Mouse (Mus musculus) limb, embryonic 12.5 days (tissue): ENCODE measurements around the gene Tln2. TPM values are rescaled to one million over a fixed set of nuclear protein-coding genes. Genes with fewer than 3 reads are reported as not detected.
A peak's percentile ranks its signal among the peaks of the same experiment; 100 is the strongest.

Experiments
- ATAC-seq: fragments of 200-750 bp; cut with Nextera tagmentation; 2 replicates; pipeline ENCODE4 v1.8.0; 2017; ENCODE audit warnings: low read depth, moderate TSS enrichment; ENCODE audit not compliant: insufficient number of reproducible peaks, insufficient read depth, low FRiP score, low TSS enrichment
- H3K27ac ChIP-seq: fragments of 300-500 bp; sonication (generic); 2 replicates; pipeline ENCODE4 v1.5.1; 2016; ENCODE audit warnings: mild to moderate bottlenecking, moderate library complexity
- H3K27me3 ChIP-seq: fragments of 300-500 bp; sonication (generic); 2 replicates; pipeline ENCODE4 v1.6.1; 2016; ENCODE audit warnings: mild to moderate bottlenecking, moderate library complexity
- H3K36me3 ChIP-seq: fragments of 300-500 bp; sonication (generic); 2 replicates; pipeline ENCODE4 v1.6.1; 2016; ENCODE audit warnings: mild to moderate bottlenecking, moderate library complexity
- H3K4me1 ChIP-seq: fragments of 300-500 bp; sonication (generic); replicated peaks from 2 replicates; pipeline ENCODE4 v1.6.1; 2016
- H3K4me2 ChIP-seq: fragments of 300-500 bp; sonication (generic); 2 replicates; pipeline ENCODE4 v1.6.1; 2016; ENCODE audit warnings: mild to moderate bottlenecking, moderate library complexity
- H3K4me3 ChIP-seq: fragments of 300-500 bp; sonication (generic); replicated peaks from 2 replicates; pipeline ENCODE4 v1.5.1; 2016; ENCODE audit warnings: mild to moderate bottlenecking
- H3K9ac ChIP-seq: fragments of 300-500 bp; sonication (generic); replicated peaks from 2 replicates; pipeline ENCODE4 v1.6.1; 2016; ENCODE audit warnings: mild to moderate bottlenecking, moderate library complexity
- H3K9me3 ChIP-seq: fragments of 300-500 bp; sonication (generic); 2 replicates; pipeline ENCODE4 v1.6.1; 2016; ENCODE audit warnings: mild to moderate bottlenecking, moderate library complexity
- WGBS: fragments of 180-500 bp; shearing (Covaris S2); methylation state at CpG from one replicate; pipeline ENCODE4 v1.1.7; 2016; 5-methylcytosine and 5-hydroxymethylcytosine counted together
- polyA plus RNA-seq: library from polyadenylated mRNA; unstranded; fragments of >200 nt; fragmentation: Nextera tagmentation; extraction: Ambion mirVana; gene quantifications from 2 replicates; pipeline ENCODE4 v1.2.1, GENCODE M21; 2016

Gene Tln2
- 36.3 and 37.3 TPM in 2 replicates for polyA plus RNA-seq

DNA sequence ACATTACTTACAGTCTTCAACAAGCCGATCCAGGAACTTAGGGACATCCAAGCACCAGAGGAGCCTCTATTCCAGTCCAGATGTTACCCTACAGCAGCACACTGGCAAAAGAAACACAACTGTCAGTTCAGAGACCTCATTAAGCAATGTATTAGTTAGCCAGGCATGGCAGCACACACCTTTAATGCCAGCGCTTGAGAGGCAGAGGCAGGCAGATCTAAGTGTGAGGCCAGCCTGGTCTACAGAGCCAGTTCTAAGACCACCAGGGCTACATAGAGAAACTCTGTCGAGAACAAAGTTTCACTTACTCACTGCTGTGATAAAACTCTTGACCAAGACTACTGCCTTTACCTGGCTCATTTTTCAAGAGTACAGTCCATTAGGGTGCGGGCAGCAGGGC, at the start of gene Tln2:
TSS of gene Tln2 (minus strand) at position 101 of the 400 bp plus-strand sequence.
- Histone ChIP-seq H3K4me3 (no peak within 1 kb of the TSS), H3K36me3 (peaks cover 15% of the 10 kb centered on the region; the same call in 1 of the 2 replicates), H3K9ac (no peak within 1 kb of the TSS), H3K9me3 (no peaks in the 10 kb centered on the region), H3K27me3 (no peaks in the 10 kb centered on the region), H3K27ac (no peak within 1 kb of the TSS), H3K4me2 (no peak within 1 kb of the TSS), H3K4me1 (no peaks in the 10 kb centered on the region)
- 93% methylated on average over 4 of the region's 4 CpGs for WGBS
- ATAC-seq = no peak

- H3K4me3 ChIP-seq = no peak overlapping the region
- no peak overlapping the region for H3K27ac ChIP-seq
- no peaks in the 10 kb centered on the region for H3K36me3 ChIP-seq
- 95% methylated on average over 1 of the region's 1 CpGs for WGBS
- H3K4me1 ChIP-seq = peaks cover 42% of the 10 kb centered on the region
- no peak overlapping the region for H3K9ac ChIP-seq
- H3K27me3 ChIP-seq = no peaks in the 10 kb centered on the region
- H3K4me2 ChIP-seq = no peak overlapping the region
- no peak for ATAC-seq
- H3K9me3 ChIP-seq = no peaks in the 10 kb centered on the region
Observed at GRCm38 (mm10) chr9:67609226-67609625, 49.7 kb upstream of the Tln2 start.

GRCm38 (mm10) chr9:67607786-67608366, 48.4 kb upstream of the Tln2 start:
- Histone ChIP-seq H3K9ac (no peak overlapping the region), H3K4me2 (no peak overlapping the region), H3K27ac (no peak overlapping the region), H3K36me3 (no peaks in the 10 kb centered on the region), H3K4me3 (no peak overlapping the region), H3K9me3 (no peaks in the 10 kb centered on the region), H3K4me1 (peaks cover 40% of the 10 kb centered on the region), H3K27me3 (no peaks in the 10 kb centered on the region)
- WGBS = 75% methylated on average over 9 of the region's 9 CpGs
- no peak for ATAC-seq

DNA sequence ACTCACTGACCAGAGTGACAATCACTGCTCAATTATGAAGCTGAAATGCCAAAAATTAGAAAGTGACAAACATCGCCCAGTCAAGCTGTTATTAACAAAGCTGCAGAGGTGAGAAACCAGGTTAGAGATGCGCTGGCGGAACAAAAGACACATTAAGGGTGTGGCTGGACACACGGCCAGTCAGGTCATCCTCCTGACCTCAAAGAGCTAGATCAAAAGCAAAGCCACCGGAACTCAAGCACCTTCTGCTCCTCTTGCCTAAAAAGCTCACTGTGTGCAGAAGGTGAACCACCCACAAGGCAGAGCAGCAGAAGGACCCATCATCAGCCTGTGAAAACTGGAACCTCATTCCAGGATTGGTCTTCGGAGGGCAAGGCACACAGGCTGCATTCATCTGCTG, 47.8 kb upstream of the Tln2 start:
- H3K4me3 ChIP-seq = no peak overlapping the region
- H3K9ac ChIP-seq = no peak overlapping the region
- peaks cover 44% of the 10 kb centered on the region for H3K4me1 ChIP-seq
- no peaks in the 10 kb centered on the region for H3K27me3 ChIP-seq
- H3K9me3 ChIP-seq = no peaks in the 10 kb centered on the region
- no peak overlapping the region for H3K27ac ChIP-seq
- ATAC-seq = no peak
- no peak overlapping the region for H3K4me2 ChIP-seq
- no peaks in the 10 kb centered on the region for H3K36me3 ChIP-seq
- WGBS = 72% methylated on average over 6 of the region's 6 CpGs

DNA sequence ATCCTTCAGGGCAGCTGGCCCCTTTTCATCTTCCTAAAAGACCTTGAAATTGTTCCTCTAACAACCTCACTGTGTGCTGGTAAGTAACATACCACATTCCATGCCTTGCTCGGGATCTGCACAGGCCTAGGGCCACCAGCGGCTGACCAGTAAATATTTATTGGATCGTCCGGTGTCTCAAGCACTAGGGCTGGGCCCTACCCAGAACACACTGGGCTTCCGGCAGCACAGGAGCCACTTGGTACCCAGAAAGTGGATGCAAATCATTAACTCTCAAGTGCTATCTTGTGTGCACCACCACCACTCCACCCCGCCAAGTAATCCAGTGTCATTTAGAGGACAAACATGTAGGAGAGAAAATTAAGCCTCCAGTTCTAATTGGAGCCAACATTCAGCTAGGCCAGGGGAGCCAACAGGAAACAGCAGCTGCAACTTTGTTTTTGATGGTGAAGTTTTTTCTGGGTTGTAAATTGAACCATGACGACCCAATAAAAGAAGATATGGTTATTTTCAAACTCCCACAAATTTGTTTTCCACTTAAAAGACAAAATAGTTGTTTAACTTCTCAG, 46.4 kb upstream of the Tln2 start:
- Histone ChIP-seq H3K4me1 (peaks cover 42% of the 10 kb centered on the region), H3K4me3 (no peak overlapping the region), H3K36me3 (no peaks in the 10 kb centered on the region), H3K9ac (no peak overlapping the region), H3K27me3 (no peaks in the 10 kb centered on the region), H3K9me3 (no peaks in the 10 kb centered on the region), H3K27ac (peak overlapping the region; percentile 53; the same call in 1 of the 2 replicates), H3K4me2 (no peak overlapping the region)
- 0 out of 2 replicates have a peak, but pooled peaks have one; percentile 57 for ATAC-seq
- WGBS = 10% methylated on average over 7 of the region's 7 CpGs

DNA sequence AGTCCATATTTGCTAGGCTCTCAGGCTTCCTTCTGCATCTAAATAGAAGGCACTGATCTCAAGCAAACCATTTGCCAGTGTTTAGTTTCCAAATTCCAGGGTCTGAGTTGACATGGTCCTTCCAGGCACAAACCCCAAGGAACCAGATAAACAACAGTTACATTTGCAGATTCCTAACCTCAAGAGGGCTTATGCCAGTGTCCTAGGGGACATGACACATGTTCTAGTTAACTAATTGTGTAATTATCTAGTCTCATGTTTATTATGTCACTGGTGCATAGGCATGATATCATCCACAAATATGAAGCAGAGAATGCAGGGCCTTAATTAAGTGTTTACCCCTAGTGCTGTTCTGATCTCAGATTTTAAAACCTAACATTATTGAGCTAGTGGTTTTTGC, 45.4 kb upstream of the Tln2 start:
- peak overlapping the region; percentile 62; the same call in 1 of the 2 replicates for H3K27ac ChIP-seq
- no peaks in the 10 kb centered on the region for H3K9me3 ChIP-seq
- no peaks in the 10 kb centered on the region for H3K27me3 ChIP-seq
- H3K4me2 ChIP-seq = no peak overlapping the region
- H3K4me1 ChIP-seq = peaks cover 40% of the 10 kb centered on the region
- H3K36me3 ChIP-seq = no peaks in the 10 kb centered on the region
- no peak overlapping the region for H3K9ac ChIP-seq
- H3K4me3 ChIP-seq = no peak overlapping the region
- ATAC-seq = no peak

- Histone ChIP-seq H3K27ac (0 out of 2 replicates have a peak overlapping the region, but pooled peaks have one; percentile 7), H3K4me1 (peaks cover 38% of the 10 kb centered on the region), H3K9ac (no peak overlapping the region), H3K4me2 (no peak overlapping the region), H3K36me3 (no peaks in the 10 kb centered on the region), H3K9me3 (no peaks in the 10 kb centered on the region), H3K4me3 (no peak overlapping the region), H3K27me3 (no peaks in the 10 kb centered on the region)
- no peak for ATAC-seq
- WGBS = 84% methylated on average over 5 of the region's 5 CpGs
Observed at GRCm38 (mm10) chr9:67602347-67602746, 42.8 kb upstream of the Tln2 start.

- Histone ChIP-seq H3K27me3 (no peaks in the 10 kb centered on the region), H3K4me2 (no peak overlapping the region), H3K4me1 (no peaks in the 10 kb centered on the region), H3K9me3 (peaks cover 6% of the 10 kb centered on the region), H3K27ac (no peak overlapping the region), H3K9ac (no peak overlapping the region), H3K36me3 (no peaks in the 10 kb centered on the region), H3K4me3 (no peak overlapping the region)
- ATAC-seq = no peak
- 94% methylated on average over 5 of the region's 5 CpGs for WGBS
Observed at GRCm38 (mm10) chr9:67595221-67595620, 35.7 kb upstream of the Tln2 start.

DNA sequence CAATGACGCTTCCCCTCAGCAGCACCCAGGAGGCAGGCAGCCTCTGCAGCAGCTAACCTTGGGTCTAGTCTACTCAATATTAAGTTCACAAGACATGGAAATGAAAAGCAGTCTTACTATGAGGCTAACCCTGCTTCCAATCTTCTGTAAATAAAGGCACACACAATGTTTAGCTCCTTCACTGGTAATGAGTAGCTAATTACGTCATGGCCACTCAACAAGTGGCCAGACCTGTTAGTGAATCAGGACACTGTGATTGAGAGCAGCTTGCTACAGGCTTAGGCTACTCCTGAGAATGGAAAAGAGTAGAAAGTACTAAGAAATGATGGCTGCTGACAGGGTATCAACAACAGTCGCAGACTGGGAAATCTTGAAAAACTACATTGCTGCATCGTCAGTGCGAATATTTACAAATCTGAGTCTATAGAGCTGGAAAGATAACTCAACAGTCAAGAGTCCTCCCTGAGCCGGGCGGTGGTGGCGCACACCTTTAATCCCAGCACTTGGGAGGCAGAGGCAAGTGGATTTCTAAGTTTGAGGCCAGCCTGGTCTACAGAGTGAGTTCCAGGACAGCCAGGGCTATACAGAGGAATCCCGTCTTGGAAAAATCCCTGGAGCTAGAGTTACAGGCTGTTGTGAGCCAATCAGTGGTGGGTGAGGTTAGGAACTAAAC, 34.1 kb upstream of the Tln2 start:
- ATAC-seq = no peak
- H3K4me1 ChIP-seq = no peaks in the 10 kb centered on the region
- H3K9ac ChIP-seq = no peak overlapping the region
- H3K4me3 ChIP-seq = no peak overlapping the region
- H3K4me2 ChIP-seq = no peak overlapping the region
- WGBS = 88% methylated on average over 9 of the region's 9 CpGs
- H3K27me3 ChIP-seq = no peaks in the 10 kb centered on the region
- H3K9me3 ChIP-seq = peaks cover 6% of the 10 kb centered on the region
- no peak overlapping the region for H3K27ac ChIP-seq
- no peaks in the 10 kb centered on the region for H3K36me3 ChIP-seq

DNA sequence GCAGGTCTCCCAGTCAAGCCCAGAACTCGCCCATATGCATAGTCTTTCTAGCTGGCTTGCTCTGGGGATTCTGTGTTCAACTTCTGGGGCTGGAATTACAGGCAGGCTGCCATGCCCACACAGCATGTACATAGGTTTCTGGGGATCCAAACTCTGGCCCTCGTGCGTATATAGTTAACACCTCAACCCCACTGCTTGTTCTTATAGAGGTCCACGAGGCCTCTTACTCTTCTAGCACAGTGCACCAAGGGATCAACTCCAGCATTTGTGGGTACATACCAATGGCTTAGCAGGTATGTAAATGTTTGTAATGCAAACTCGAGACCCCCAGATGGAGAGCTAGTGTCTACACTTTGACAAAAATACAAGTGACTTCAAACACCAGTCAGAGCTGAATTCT, 33.2 kb upstream of the Tln2 start:
- Histone ChIP-seq H3K4me1 (no peaks in the 10 kb centered on the region), H3K27me3 (no peaks in the 10 kb centered on the region), H3K9ac (no peak overlapping the region), H3K4me3 (no peak overlapping the region), H3K9me3 (peaks cover 6% of the 10 kb centered on the region), H3K27ac (no peak overlapping the region), H3K36me3 (no peaks in the 10 kb centered on the region), H3K4me2 (no peak overlapping the region)
- whole genome bisulfite sequencing = 86% methylated on average over 5 of the region's 5 CpGs
- ATAC-seq = no peak

DNA sequence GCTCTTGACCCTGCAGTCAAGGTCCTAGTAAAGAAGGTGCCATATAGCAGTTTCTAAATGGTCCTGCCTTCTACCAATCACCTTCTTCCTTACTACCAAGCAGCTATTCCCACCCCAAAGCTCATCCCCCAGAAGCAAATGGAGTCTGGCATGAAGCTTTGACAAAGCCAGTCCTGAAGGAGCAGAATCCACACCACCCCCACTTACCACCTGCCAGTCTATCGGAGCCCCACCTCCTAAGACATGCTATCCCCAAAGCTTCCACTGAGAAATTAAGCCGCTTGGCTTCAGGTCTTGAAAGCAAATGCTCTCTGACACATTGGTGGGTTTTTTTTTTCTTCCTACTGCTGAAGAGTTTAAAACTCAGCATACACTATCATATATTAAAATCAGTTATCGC, 27.6 kb upstream of the Tln2 start:
- H3K27me3 ChIP-seq = no peaks in the 10 kb centered on the region
- H3K4me3 ChIP-seq = no peak overlapping the region
- no peak overlapping the region for H3K9ac ChIP-seq
- WGBS = 89% methylated on average over 3 of the region's 3 CpGs
- H3K4me1 ChIP-seq = peaks cover 6% of the 10 kb centered on the region
- no peak overlapping the region for H3K4me2 ChIP-seq
- no peak overlapping the region for H3K27ac ChIP-seq
- H3K36me3 ChIP-seq = no peaks in the 10 kb centered on the region
- no peak for ATAC-seq
- H3K9me3 ChIP-seq = no peaks in the 10 kb centered on the region
